Mouse (Mus musculus): ENCODE results near the gene Spag17. TPM values are rescaled to one million over a fixed set of nuclear protein-coding genes. Genes with fewer than 3 reads are reported as not detected.
A peak's percentile ranks its signal among the peaks of the same experiment; 100 is the strongest.

Gene Spag17
- polyA plus RNA-seq, 1 experiment from 2014 or later, result 0.41 TPM

GRCm38 (mm10) chr3:99913809-99914439 is 28.7 kb downstream of the Spag17 start:
- Histone ChIP-seq H3K4me1 (replicated peaks) (no peaks in the 10 kb centered on the region), H3K4me2 (replicated peaks) (no peak overlapping the region), H3K27me3 (replicated peaks) (no peaks in the 10 kb centered on the region), H3K36me3 (no peaks in the 10 kb centered on the region), H3K27ac (no peak overlapping the region), H3K9ac (no peak overlapping the region), H3K4me3 (replicated peaks) (no peak overlapping the region), H3K9me3 (no peaks in the 10 kb centered on the region)
- no peak for ATAC-seq
- 87% methylated on average over 8 of the region's 8 CpGs for WGBS

GRCm38 (mm10) chr3:99922944-99923343 is 37.7 kb downstream of the Spag17 start:
- H3K27ac ChIP-seq, result no peak overlapping the region
- H3K27me3 ChIP-seq (replicated peaks), result no peaks in the 10 kb centered on the region
- H3K4me1 ChIP-seq (replicated peaks), result no peaks in the 10 kb centered on the region
- no peaks in the 10 kb centered on the region for H3K36me3 ChIP-seq
- no peak for ATAC-seq
- no peak overlapping the region for H3K4me3 ChIP-seq (replicated peaks)
- H3K9me3 ChIP-seq, result no peaks in the 10 kb centered on the region
- no peak overlapping the region for H3K9ac ChIP-seq
- 71% methylated on average over 3 of the region's 3 CpGs for WGBS
- no peak overlapping the region for H3K4me2 ChIP-seq (replicated peaks)

GRCm38 (mm10) chr3:99930920-99931620 is 45.9 kb downstream of the Spag17 start:
- ATAC-seq, result peak; percentile 87
- no peak overlapping the region; the same call in 1 of the 2 replicates for H3K4me2 ChIP-seq (replicated peaks)
- H3K9me3 ChIP-seq, result no peaks in the 10 kb centered on the region

GRCm38 (mm10) chr3:99936159-99936558 is 51.0 kb downstream of the Spag17 start:
- no peak overlapping the region for H3K9ac ChIP-seq
- no peaks in the 10 kb centered on the region for H3K9me3 ChIP-seq
- H3K4me3 ChIP-seq (replicated peaks), result no peak overlapping the region
- H3K4me2 ChIP-seq (replicated peaks), result no peak overlapping the region
- 44% methylated on average over 1 of the region's 1 CpGs for WGBS
- H3K4me1 ChIP-seq (replicated peaks), result no peaks in the 10 kb centered on the region
- no peak for ATAC-seq
- H3K36me3 ChIP-seq, result no peaks in the 10 kb centered on the region
- H3K27me3 ChIP-seq (replicated peaks), result no peaks in the 10 kb centered on the region
- H3K27ac ChIP-seq, result no peak overlapping the region

More at GRCm38 (mm10) chr3:99930920-99931620, 45.9 kb downstream of the Spag17 start:
- no peaks in the 10 kb centered on the region for H3K4me1 ChIP-seq (replicated peaks)
- 57% methylated on average over 12 of the region's 12 CpGs for WGBS
- no peak overlapping the region for H3K9ac ChIP-seq
- no peak overlapping the region for H3K4me3 ChIP-seq (replicated peaks)
- H3K36me3 ChIP-seq, result no peaks in the 10 kb centered on the region
- peak overlapping the region; percentile 33; the same call in 1 of the 2 replicates for H3K27ac ChIP-seq
- no peaks in the 10 kb centered on the region for H3K27me3 ChIP-seq (replicated peaks)

- no peak overlapping the region for H3K4me2 ChIP-seq (replicated peaks)
- WGBS, result 32% methylated on average over 8 of the region's 8 CpGs
- H3K9ac ChIP-seq, result no peak overlapping the region
Measured at GRCm38 (mm10) chr3:99938611-99939286, 53.5 kb downstream of the Spag17 start.

GRCm38 (mm10) chr3:99945171-99945570 is 60.0 kb downstream of the Spag17 start:
- H3K4me3 ChIP-seq (replicated peaks), result no peak overlapping the region
- no peak overlapping the region for H3K9ac ChIP-seq
- H3K36me3 ChIP-seq, result no peaks in the 10 kb centered on the region
- H3K27ac ChIP-seq, result no peak overlapping the region
- no peaks in the 10 kb centered on the region for H3K27me3 ChIP-seq (replicated peaks)
- no peaks in the 10 kb centered on the region for H3K4me1 ChIP-seq (replicated peaks)
- ATAC-seq, result no peak
- H3K9me3 ChIP-seq, result no peaks in the 10 kb centered on the region
- no peak overlapping the region for H3K4me2 ChIP-seq (replicated peaks)
- 61% methylated on average over 2 of the region's 2 CpGs for WGBS

More at GRCm38 (mm10) chr3:99938611-99939286, 53.5 kb downstream of the Spag17 start:
- H3K4me1 ChIP-seq (replicated peaks), result no peaks in the 10 kb centered on the region
- no peaks in the 10 kb centered on the region for H3K27me3 ChIP-seq (replicated peaks)
- H3K36me3 ChIP-seq, result no peaks in the 10 kb centered on the region
- H3K4me3 ChIP-seq (replicated peaks), result no peak overlapping the region
- ATAC-seq, result peak; percentile 56; the same call in 1 of the 2 replicates
- no peak overlapping the region for H3K27ac ChIP-seq
- H3K9me3 ChIP-seq, result no peaks in the 10 kb centered on the region

- no peak overlapping the region for H3K4me2 ChIP-seq (replicated peaks)
- H3K27me3 ChIP-seq (replicated peaks), result no peaks in the 10 kb centered on the region
- no peak for ATAC-seq
- no peak overlapping the region for H3K4me3 ChIP-seq (replicated peaks)
- no peak overlapping the region for H3K9ac ChIP-seq
- whole genome bisulfite sequencing, result 71% methylated on average over 9 of the region's 9 CpGs
- no peaks in the 10 kb centered on the region for H3K4me1 ChIP-seq (replicated peaks)
- no peaks in the 10 kb centered on the region for H3K9me3 ChIP-seq
- H3K27ac ChIP-seq, result no peak overlapping the region
- H3K36me3 ChIP-seq, result no peaks in the 10 kb centered on the region
Measured at GRCm38 (mm10) chr3:99954039-99954602, 68.9 kb downstream of the Spag17 start.

GRCm38 (mm10) chr3:99956517-99956916 is 71.3 kb downstream of the Spag17 start:
- Histone ChIP-seq H3K9me3 (no peaks in the 10 kb centered on the region), H3K4me2 (replicated peaks) (no peak overlapping the region), H3K9ac (no peak overlapping the region), H3K4me1 (replicated peaks) (no peaks in the 10 kb centered on the region), H3K27ac (no peak overlapping the region), H3K27me3 (replicated peaks) (no peaks in the 10 kb centered on the region), H3K4me3 (replicated peaks) (no peak overlapping the region), H3K36me3 (no peaks in the 10 kb centered on the region)
- ATAC-seq, result no peak

GRCm38 (mm10) chr3:99959805-99960485 is 74.7 kb downstream of the Spag17 start:
- Histone ChIP-seq H3K9me3 (no peaks in the 10 kb centered on the region), H3K4me1 (replicated peaks) (no peaks in the 10 kb centered on the region), H3K9ac (no peak overlapping the region), H3K4me2 (replicated peaks) (no peak overlapping the region), H3K27ac (no peak overlapping the region), H3K36me3 (no peaks in the 10 kb centered on the region), H3K27me3 (replicated peaks) (no peaks in the 10 kb centered on the region), H3K4me3 (replicated peaks) (no peak overlapping the region)
- 75% methylated on average over 7 of the region's 7 CpGs for WGBS
- no peak for ATAC-seq

- Histone ChIP-seq H3K4me1 (replicated peaks) (no peaks in the 10 kb centered on the region), H3K27me3 (replicated peaks) (no peaks in the 10 kb centered on the region), H3K36me3 (no peaks in the 10 kb centered on the region), H3K27ac (no peak overlapping the region), H3K9ac (no peak overlapping the region), H3K4me3 (replicated peaks) (no peak overlapping the region), H3K4me2 (replicated peaks) (no peak overlapping the region), H3K9me3 (no peaks in the 10 kb centered on the region)
- WGBS, result 86% methylated on average over 6 of the region's 6 CpGs
- ATAC-seq, result no peak
Measured at GRCm38 (mm10) chr3:99964345-99964744, 79.1 kb downstream of the Spag17 start.

GRCm38 (mm10) chr3:99965863-99966262 is 80.7 kb downstream of the Spag17 start:
- Histone ChIP-seq H3K27me3 (replicated peaks) (no peaks in the 10 kb centered on the region), H3K9me3 (no peaks in the 10 kb centered on the region), H3K9ac (no peak overlapping the region), H3K36me3 (no peaks in the 10 kb centered on the region), H3K4me2 (replicated peaks) (no peak overlapping the region), H3K4me1 (replicated peaks) (no peaks in the 10 kb centered on the region), H3K4me3 (replicated peaks) (no peak overlapping the region), H3K27ac (no peak overlapping the region)
- WGBS, result 58% methylated on average over 4 of the region's 4 CpGs
- ATAC-seq, result no peak

GRCm38 (mm10) chr3:99966285-99966684 is 81.1 kb downstream of the Spag17 start:
- H3K4me3 ChIP-seq (replicated peaks), result no peak overlapping the region
- WGBS, result 55% methylated on average over 2 of the region's 2 CpGs
- H3K27ac ChIP-seq, result no peak overlapping the region
- no peaks in the 10 kb centered on the region for H3K4me1 ChIP-seq (replicated peaks)
- no peak overlapping the region for H3K9ac ChIP-seq
- no peaks in the 10 kb centered on the region for H3K36me3 ChIP-seq
- no peaks in the 10 kb centered on the region for H3K9me3 ChIP-seq
- ATAC-seq, result no peak
- H3K4me2 ChIP-seq (replicated peaks), result no peak overlapping the region
- H3K27me3 ChIP-seq (replicated peaks), result no peaks in the 10 kb centered on the region

All from intestine, embryonic 15.5 days (tissue).